Mouse (Mus musculus) Patski (cell line): Measurements from ENCODE around the gene Cav1. TPM values are rescaled to one million over a fixed set of nuclear protein-coding genes. Genes with fewer than 3 reads are reported as not detected.

Experiments used
- ATAC-seq: fragments of 100-300 bp; one replicate; pipeline ENCODE4 v1.8.0; 2021
- CTCF ChIA-PET: fragments of 350-600 bp; sonication (Branson Sonifier 250); formaldehyde crosslinking; loops from one replicate; lab custom pipeline; 2022; ENCODE audit warnings: inconsistent platforms; lab: Charles Lee
- POLR2A ChIA-PET: fragments of 350-600 bp; sonication (Branson Sonifier 250); formaldehyde crosslinking; loops from one replicate; lab custom pipeline; 2022; ENCODE audit warnings: antibody characterized with exemption, inconsistent platforms; lab: Charles Lee
- DNase-seq: peaks from one replicate; pipeline ENCODE4 v3.0.0-alpha.2; 2011; ENCODE audit warnings: low read depth, low spot score
- H3K27me3 ChIP-seq: fragments of 371-371 bp; one replicate; pipeline ENCODE4 v1.5.1; 2021
- CTCF ChIP-seq: fragments of 100-300 bp; IDR thresholded peaks from one replicate; pipeline ENCODE4 v1.5.1; 2021
- in situ Hi-C: fragments of 300-500 bp; cut with MboI; formaldehyde crosslinking; loops from 3 replicates; pipeline ENCODE4 v1.11.1; 2018; ENCODE audit warnings: low pct_unique_long_range_greater_than_20kb, mixed read lengths
- polyA plus RNA-seq: library from polyadenylated mRNA; unstranded; gene quantifications from one replicate; pipeline ENCODE4 v1.2.3, GENCODE M21; 2021

The Cav1 gene
- polyA plus RNA-seq = 175 TPM

GRCm38 (mm10) chr6:17305954-17306601 is at the start of gene Cav1:
Gene Cav1, plus strand, starts transcription at chr6:17306335.
- POLR2A ChIA-PET = interaction anchor here (0.8 to 2.5 kb wide), 3 partner anchors 24 to 157 kb away, joined by 4 to 10 read pairs (median 7); no protein-coding TSS in a partner anchor
- in situ Hi-C loops = loop anchor here (5.0 kb wide), 1 partner anchor 99 kb away; no protein-coding TSS in a partner anchor
- TF ChIP-seq CTCF = peak; percentile 19
- ATAC-seq (peak; percentile 83), DNase-seq (peak; percentile 81)
- no peaks in the 10 kb centered on the region for H3K27me3 ChIP-seq
- CTCF ChIA-PET = interaction anchor here (1.2 to 2.1 kb wide), 5 partner anchors 10 to 201 kb away, joined by 3 to 8 read pairs (median 3); no protein-coding TSS in a partner anchor

- ATAC-seq (no peak), DNase-seq (no peak)
- in situ Hi-C loops = no loop called here
- no peak for TF ChIP-seq CTCF
- ChIA-PET POLR2A (interaction anchor here (0.6 kb wide), 1 partner anchor 118 kb away, joined by 4 read pairs; no protein-coding TSS in a partner anchor), CTCF (interaction anchor here (1.1 kb wide), 1 partner anchor 11 kb away, joined by 3 read pairs; no protein-coding TSS in a partner anchor)
- H3K27me3 ChIP-seq = no peaks in the 10 kb centered on the region
Observed at GRCm38 (mm10) chr6:17258142-17258541, 48.0 kb upstream of the Cav1 start.

GRCm38 (mm10) chr6:17258911-17259310 is 47.2 kb upstream of the Cav1 start:
- no peak for ATAC-seq
- in situ Hi-C loops = no loop called here
- no peak for DNase-seq
- POLR2A ChIA-PET = no interaction called here
- H3K27me3 ChIP-seq = no peaks in the 10 kb centered on the region
- no peak for TF ChIP-seq CTCF
- CTCF ChIA-PET = interaction anchor here (1.1 kb wide), 1 partner anchor 11 kb away, joined by 3 read pairs; no protein-coding TSS in a partner anchor

GRCm38 (mm10) chr6:17262786-17263185 is 43.3 kb upstream of the Cav1 start:
- no peak for TF ChIP-seq CTCF
- in situ Hi-C loops = no loop called here
- POLR2A ChIA-PET = no interaction called here
- CTCF ChIA-PET = interaction anchor here (0.8 kb wide), 1 partner anchor 16 kb away, joined by 3 read pairs; no protein-coding TSS in a partner anchor
- H3K27me3 ChIP-seq = no peaks in the 10 kb centered on the region
- DNase-seq (no peak), ATAC-seq (no peak)

- CTCF ChIA-PET = no interaction called here
- no peak for ATAC-seq
- in situ Hi-C loops = no loop called here
Observed at GRCm38 (mm10) chr6:17265043-17265442, 41.1 kb upstream of the Cav1 start.

GRCm38 (mm10) chr6:17266466-17266865 is 39.7 kb upstream of the Cav1 start:
- DNase-seq (no peak), ATAC-seq (no peak)
- no peak for TF ChIP-seq CTCF
- ChIA-PET POLR2A (no interaction called here), CTCF (no interaction called here)
- in situ Hi-C loops = no loop called here
- no peaks in the 10 kb centered on the region for H3K27me3 ChIP-seq

More at GRCm38 (mm10) chr6:17265043-17265442, 41.1 kb upstream of the Cav1 start:
- POLR2A ChIA-PET = no interaction called here
- no peak for DNase-seq
- no peak for TF ChIP-seq CTCF
- H3K27me3 ChIP-seq = no peaks in the 10 kb centered on the region

- CTCF ChIA-PET = no interaction called here
- ATAC-seq (no peak), DNase-seq (no peak)
- in situ Hi-C loops = no loop called here
- H3K27me3 ChIP-seq = no peaks in the 10 kb centered on the region
- TF ChIP-seq CTCF = no peak
- POLR2A ChIA-PET = no interaction called here
Observed at GRCm38 (mm10) chr6:17278366-17278765, 27.8 kb upstream of the Cav1 start.

GRCm38 (mm10) chr6:17280939-17281756 is 25.0 kb upstream of the Cav1 start, which contains the start of gene Cav2:
Gene Cav2, plus strand, starts transcription at chr6:17281185.
- ChIA-PET CTCF (interaction anchor here (1.0 kb wide), 1 partner anchor 23 kb away, joined by 3 read pairs; no protein-coding TSS in a partner anchor), POLR2A (interaction anchor here (0.7 to 1.2 kb wide), 2 partner anchors 9 to 26 kb away, joined by 3 to 10 read pairs; partner anchors contain the start of gene Cav1)
- no peak for TF ChIP-seq CTCF
- in situ Hi-C loops = no loop called here
- H3K27me3 ChIP-seq = no peaks in the 10 kb centered on the region
- peak; percentile 99 for ATAC-seq
- peak; percentile 70 for DNase-seq

- in situ Hi-C loops = no loop called here
- TF ChIP-seq CTCF = no peak
- ATAC-seq = peak; percentile 2
- DNase-seq = no peak
- ChIA-PET POLR2A (interaction anchor here (0.7 to 1.2 kb wide), 2 partner anchors 9 to 25 kb away, joined by 3 to 10 read pairs; partner anchors contain the start of gene Cav1), CTCF (interaction anchor here (1.0 kb wide), 1 partner anchor 22 kb away, joined by 3 read pairs; no protein-coding TSS in a partner anchor)
- H3K27me3 ChIP-seq = no peaks in the 10 kb centered on the region
Observed at GRCm38 (mm10) chr6:17281757-17282092, 24.4 kb upstream of the Cav1 start.

GRCm38 (mm10) chr6:17282159-17282558 is 24.0 kb upstream of the Cav1 start:
- no peak for ATAC-seq
- H3K27me3 ChIP-seq = no peaks in the 10 kb centered on the region
- ChIA-PET CTCF (interaction anchor here (0.9 to 1.0 kb wide), 2 partner anchors 22 to 85 kb away, joined by 3 read pairs; no protein-coding TSS in a partner anchor), POLR2A (interaction anchor here (1.2 kb wide), 1 partner anchor 25 kb away, joined by 10 read pairs; the partner anchor contains the start of gene Cav1)
- TF ChIP-seq CTCF = no peak
- no peak for DNase-seq
- in situ Hi-C loops = no loop called here
